Mouse (Mus musculus) embryonic fibroblast, embryonic 13.5 days (primary cell): ENCODE measurements around the gene Ngdn. TPM values are rescaled to one million over a fixed set of nuclear protein-coding genes. Genes with fewer than 3 reads are reported as not detected.
"Not testable (repeated sequence)": the region's sequence is repeated elsewhere in the genome, so short reads cannot be mapped to it uniquely, and the experiment has no call there.

Source experiments
- H3K27ac ChIP-seq: 2 replicates; pipeline ENCODE4 v1.5.1; 2012; ENCODE audit warnings: low read length, control low read depth, inconsistent platforms; ENCODE audit not compliant: insufficient read depth
- H3K4me1 ChIP-seq: 2 replicates; pipeline ENCODE4 v1.6.1; 2011; ENCODE audit warnings: low read length; ENCODE audit not compliant: control insufficient read depth, insufficient read depth
- H3K4me3 ChIP-seq: 2 replicates; pipeline ENCODE4 v1.5.1; 2011; ENCODE audit warnings: mild to moderate bottlenecking, control low read depth, low read length; ENCODE audit not compliant: insufficient read depth
- CTCF ChIP-seq: IDR thresholded peaks from 2 replicates; pipeline ENCODE4 v1.5.1; 2011; ENCODE audit warnings: mild to moderate bottlenecking, control low read depth, low read length, moderate library complexity, borderline replicate concordance; ENCODE audit not compliant: insufficient read depth
- POLR2A ChIP-seq: IDR thresholded peaks from 2 replicates; pipeline ENCODE4 v1.6.1; 2011; ENCODE audit warnings: low read depth, mild to moderate bottlenecking, control low read depth, low read length, moderate library complexity
- polyA plus RNA-seq: library from polyadenylated mRNA; stranded (reverse); fragments of >200 nt; gene quantifications from 2 replicates; pipeline ENCODE4 v1.2.4, GENCODE M21; 2011; ENCODE audit warnings: low read depth; ENCODE audit not compliant: missing spikeins, insufficient read length

Ngdn gene
- polyA plus RNA-seq, 1 experiment: 37.7 TPM

GRCm38 (mm10) chr14:55028333-55028835, 13.1 kb downstream of the Ngdn start:
- Histone ChIP-seq H3K27ac (no peak overlapping the region), H3K4me3 (no peak overlapping the region), H3K4me1 (no peaks in the 10 kb centered on the region)
- TF ChIP-seq POLR2A (no peak), CTCF (no peak)

- H3K4me3 ChIP-seq: no peak overlapping the region
- H3K4me1 ChIP-seq: no peaks in the 10 kb centered on the region
- H3K27ac ChIP-seq: no peak overlapping the region
- TF ChIP-seq POLR2A (no peak), CTCF (peak; percentile 44; the same call in 1 of the 2 replicates)
Measured at GRCm38 (mm10) chr14:55029034-55029698, 13.9 kb downstream of the Ngdn start.

DNA sequence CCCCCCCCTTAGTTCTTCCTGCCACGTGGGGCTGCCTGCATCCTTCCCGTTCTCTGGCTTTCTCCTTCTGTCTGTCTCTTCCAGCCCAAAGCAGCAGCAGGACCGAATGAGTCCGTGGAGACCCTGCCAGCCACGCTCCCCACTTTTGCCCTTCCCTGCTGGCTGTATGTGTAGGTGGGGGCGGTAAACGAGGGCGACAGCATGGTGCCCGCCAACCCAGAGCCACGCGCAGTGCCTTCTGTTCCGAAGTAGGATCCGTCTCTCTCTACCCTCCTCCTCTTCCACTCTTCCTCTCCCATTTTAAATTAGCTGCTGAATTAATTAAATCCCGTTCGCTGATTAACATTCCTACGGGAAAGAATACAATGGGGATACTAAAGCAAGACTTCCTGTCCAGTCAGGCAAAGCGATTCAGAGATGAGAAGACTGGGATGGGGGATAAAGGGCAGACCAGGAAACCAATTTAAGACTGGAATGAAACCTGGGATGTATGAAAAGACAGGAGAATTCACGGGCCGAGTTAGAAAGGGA, 17.5 kb downstream of the Ngdn start:
- no peaks in the 10 kb centered on the region for H3K4me1 ChIP-seq
- no peak overlapping the region for H3K27ac ChIP-seq
- H3K4me3 ChIP-seq: no peak overlapping the region
- no peak for TF ChIP-seq POLR2A
- no peak for TF ChIP-seq CTCF

- not testable (repeated sequence) for H3K27ac ChIP-seq, H3K4me3 ChIP-seq, H3K4me1 ChIP-seq
Measured at GRCm38 (mm10) chr14:55043694-55044093, 28.4 kb downstream of the Ngdn start.

DNA sequence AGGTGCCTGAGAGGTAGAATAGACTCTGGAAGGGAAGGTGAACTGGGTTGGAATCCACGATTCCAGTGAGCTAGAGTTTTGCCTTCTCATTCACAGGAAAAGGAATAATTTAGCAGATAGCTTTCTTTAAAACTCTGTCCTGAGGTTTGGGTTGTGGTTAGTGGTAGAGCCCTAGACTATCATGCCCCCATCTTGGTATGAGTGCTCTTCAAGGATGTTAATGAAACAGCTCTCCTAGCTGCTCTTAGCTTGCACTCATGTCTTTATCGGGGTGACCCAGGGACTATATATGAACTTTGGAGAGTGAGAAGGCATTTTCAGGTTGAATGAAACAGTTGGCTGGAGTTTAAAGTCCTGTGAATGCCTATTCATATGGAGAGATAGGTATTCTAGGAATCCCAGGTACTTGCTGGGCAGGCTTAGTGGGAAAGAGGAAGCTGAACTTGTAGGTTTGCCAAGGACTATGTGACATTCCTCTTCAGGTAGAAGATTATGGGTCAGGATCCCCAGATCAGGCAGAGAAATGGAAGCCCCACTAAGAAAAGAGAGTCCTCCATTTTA, 32.8 kb downstream of the Ngdn start:
- no peak overlapping the region for H3K4me3 ChIP-seq
- no peak overlapping the region for H3K27ac ChIP-seq
- TF ChIP-seq POLR2A (no peak), CTCF (no peak)

DNA sequence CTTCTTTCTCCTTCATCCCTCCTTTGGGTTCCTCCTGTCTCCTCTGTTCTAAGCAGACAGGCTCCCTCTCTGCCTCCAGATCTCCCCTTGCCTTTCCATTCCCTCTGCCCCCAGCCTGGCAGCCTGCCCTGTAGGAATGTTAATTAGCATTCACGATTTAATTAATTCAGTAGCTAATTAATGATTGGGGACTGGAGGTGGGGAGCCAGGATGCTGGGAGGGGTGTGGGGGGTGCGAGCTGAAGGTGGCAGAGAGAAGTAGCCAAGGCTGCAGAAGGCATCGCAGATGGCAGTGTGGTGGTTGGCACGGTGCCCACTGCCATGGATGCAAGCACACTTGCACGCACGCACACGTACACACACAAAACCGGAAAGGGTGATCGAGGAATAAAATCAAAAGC, 37.2 kb downstream of the Ngdn start:
- Histone ChIP-seq H3K27ac (no peak overlapping the region), H3K4me3 (no peak overlapping the region), H3K4me1 (no peaks in the 10 kb centered on the region)
- no peak for TF ChIP-seq CTCF
- TF ChIP-seq POLR2A: no peak

More for the DNA sequence above, 32.8 kb downstream of the Ngdn start:
- H3K4me1 ChIP-seq: no peaks in the 10 kb centered on the region

DNA sequence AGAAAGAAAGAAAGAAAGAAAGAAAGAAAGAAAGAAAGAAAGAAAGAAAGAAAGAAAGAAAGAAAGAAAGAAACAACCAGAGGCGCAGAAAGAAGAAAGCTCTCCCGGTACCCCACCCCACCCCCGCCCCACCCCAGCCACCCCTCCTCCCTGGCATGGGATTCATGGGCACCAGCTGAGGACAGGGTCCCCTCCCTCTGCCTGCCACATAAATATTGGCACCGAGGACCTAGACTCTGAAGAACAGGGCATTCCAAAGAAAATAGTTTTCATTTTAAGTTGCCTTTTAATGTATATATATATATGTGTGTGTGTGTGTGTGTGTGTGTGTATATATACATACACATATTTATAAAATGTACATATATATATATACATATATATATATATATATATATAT, 37.8 kb downstream of the Ngdn start:
- Histone ChIP-seq H3K4me3 (no peak overlapping the region), H3K27ac (no peak overlapping the region), H3K4me1 (no peaks in the 10 kb centered on the region)
- TF ChIP-seq POLR2A (no peak), CTCF (no peak)

DNA sequence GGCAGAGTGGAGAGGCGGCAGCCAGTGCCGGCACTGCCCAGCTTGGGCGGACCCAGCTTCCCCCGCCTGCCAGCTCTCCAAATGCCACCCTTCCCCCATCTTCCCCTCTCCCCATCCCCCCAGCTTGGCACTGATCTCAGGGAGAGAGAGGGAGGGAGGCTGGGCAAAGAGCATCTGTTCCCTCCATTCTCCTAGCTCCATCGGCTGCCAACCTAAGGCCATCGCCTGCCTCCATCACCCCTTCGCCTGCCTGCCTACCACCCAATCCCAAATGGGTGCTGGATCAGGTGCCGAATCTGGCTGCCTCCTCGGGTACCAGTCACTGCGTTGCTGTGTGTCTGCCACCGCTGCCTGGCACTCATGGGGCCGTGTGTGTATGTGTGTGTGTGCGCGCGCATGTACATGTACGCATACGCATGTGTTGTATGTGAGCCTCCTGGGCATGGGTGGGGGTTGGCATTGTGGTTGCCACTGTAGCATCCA, 38.5 kb downstream of the Ngdn start:
- H3K4me1 ChIP-seq: no peaks in the 10 kb centered on the region
- H3K4me3 ChIP-seq: no peak overlapping the region
- TF ChIP-seq CTCF (no peak), POLR2A (no peak)
- no peak overlapping the region for H3K27ac ChIP-seq

GRCm38 (mm10) chr14:55054191-55054749, 39.0 kb downstream of the Ngdn start:
- TF ChIP-seq CTCF (no peak), POLR2A (no peak)
- no peak overlapping the region for H3K27ac ChIP-seq

DNA sequence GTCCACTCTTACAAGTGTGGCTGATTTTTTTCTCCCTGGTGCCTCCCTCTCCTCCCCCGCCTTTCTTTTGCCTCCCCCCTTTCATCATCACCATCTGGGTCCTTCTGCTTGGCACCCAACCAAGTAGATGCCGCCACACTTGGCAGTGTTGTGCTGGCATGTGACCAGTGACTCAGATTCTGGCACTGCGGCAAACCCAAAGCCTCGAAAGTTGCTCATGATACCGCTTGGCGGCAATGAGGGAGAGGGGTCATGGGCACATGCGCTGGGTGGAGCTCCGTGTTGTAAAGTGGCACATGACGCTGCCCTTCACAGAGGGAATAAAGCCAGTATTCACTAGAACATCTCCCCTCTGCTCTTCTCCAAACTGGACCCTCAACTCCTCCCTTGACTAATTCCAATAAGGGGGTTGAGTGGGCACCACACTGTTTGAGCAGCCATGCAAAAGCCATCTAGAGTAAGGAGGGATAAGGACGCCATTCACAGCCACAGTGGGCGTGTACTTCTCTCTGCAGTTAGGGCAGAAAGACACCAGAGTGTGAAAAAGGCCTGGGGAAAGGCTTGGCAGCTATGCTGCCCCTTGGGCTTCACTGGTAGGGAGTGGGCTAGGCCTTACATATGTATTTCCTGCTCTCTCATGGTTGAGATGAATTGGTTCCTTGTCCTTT, 40.0 kb downstream of the Ngdn start:
- no peak for TF ChIP-seq CTCF
- TF ChIP-seq POLR2A: no peak
- Histone ChIP-seq H3K27ac (no peak overlapping the region), H3K4me1 (no peaks in the 10 kb centered on the region), H3K4me3 (no peak overlapping the region)

More at GRCm38 (mm10) chr14:55054191-55054749, 39.0 kb downstream of the Ngdn start:
- Histone ChIP-seq H3K4me1 (no peaks in the 10 kb centered on the region), H3K4me3 (no peak overlapping the region)
